Mouse (Mus musculus): ENCODE data around the gene Thsd7a. TPM values are rescaled to one million over a fixed set of nuclear protein-coding genes. Genes with fewer than 3 reads are reported as not detected.

Thsd7a gene
- total and polyA plus RNA-seq, 2 experiments = 0.13 to 0.37 TPM

- H3K36me3 ChIP-seq (ENCODE audit: control insufficient read depth, insufficient read depth, low read length) = no peaks in the 10 kb centered on the region
- H3K27me3 ChIP-seq (ENCODE audit: control insufficient read depth, insufficient read depth, low read length) = no peaks in the 10 kb centered on the region
- no peak for DNase-seq (ENCODE audit: extremely low read depth, low read depth, low spot score)
- no peaks in the 10 kb centered on the region for H3K79me2 ChIP-seq (ENCODE audit: control insufficient read depth, insufficient read depth, low read length)
- TF ChIP-seq POLR2A (IDR thresholded peaks at IDR 0.05; ENCODE audit: extremely low read depth, insufficient read depth, low read length) = no peak
- no peak for TF ChIP-seq CTCF (IDR thresholded peaks at IDR 0.05; ENCODE audit: low read depth, low read length)
- WGBS = 84% methylated on average over 8 of the region's 8 CpGs
- no peaks in the 10 kb centered on the region for H3K4me1 ChIP-seq (ENCODE audit: control insufficient read depth, insufficient read depth, low read length)
- no peak overlapping the region for H3K9ac ChIP-seq (ENCODE audit: low read depth, low read length)
- no peak overlapping the region for H3K27ac ChIP-seq (replicated peaks; ENCODE audit: insufficient read depth, low read depth, low read length)
- no peak overlapping the region for H3K4me3 ChIP-seq (ENCODE audit: insufficient read depth, low read depth, low read length)
These were observed 351.3 kb downstream of the Thsd7a start for GRCm38 (mm10) chr6:12397776-12398522.

- Histone ChIP-seq H3K27ac (replicated peaks; ENCODE audit: insufficient read depth, low read depth, low read length) (no peak overlapping the region), H3K79me2 (ENCODE audit: control insufficient read depth, insufficient read depth, low read length) (no peaks in the 10 kb centered on the region), H3K9ac (ENCODE audit: low read depth, low read length) (no peak overlapping the region), H3K4me3 (ENCODE audit: insufficient read depth, low read depth, low read length) (no peak overlapping the region), H3K4me1 (ENCODE audit: control insufficient read depth, insufficient read depth, low read length) (no peaks in the 10 kb centered on the region), H3K27me3 (ENCODE audit: control insufficient read depth, insufficient read depth, low read length) (no peaks in the 10 kb centered on the region), H3K36me3 (ENCODE audit: control insufficient read depth, insufficient read depth, low read length) (no peaks in the 10 kb centered on the region)
- DNase-seq (ENCODE audit: extremely low read depth, low read depth, low spot score) = no peak
- WGBS = 50% methylated on average over 2 of the region's 2 CpGs
- no peak for TF ChIP-seq POLR2A (IDR thresholded peaks at IDR 0.05; ENCODE audit: extremely low read depth, insufficient read depth, low read length)
- no peak for TF ChIP-seq CTCF (IDR thresholded peaks at IDR 0.05; ENCODE audit: low read depth, low read length)
These were observed 355.4 kb downstream of the Thsd7a start for GRCm38 (mm10) chr6:12393574-12394380.

- Histone ChIP-seq H3K4me3 (ENCODE audit: insufficient read depth, low read depth, low read length) (no peak overlapping the region), H3K79me2 (ENCODE audit: control insufficient read depth, insufficient read depth, low read length) (no peaks in the 10 kb centered on the region), H3K9ac (ENCODE audit: low read depth, low read length) (no peak overlapping the region), H3K36me3 (ENCODE audit: control insufficient read depth, insufficient read depth, low read length) (no peaks in the 10 kb centered on the region), H3K4me1 (ENCODE audit: control insufficient read depth, insufficient read depth, low read length) (no peaks in the 10 kb centered on the region), H3K27me3 (ENCODE audit: control insufficient read depth, insufficient read depth, low read length) (no peaks in the 10 kb centered on the region), H3K27ac (replicated peaks; ENCODE audit: insufficient read depth, low read depth, low read length) (no peak overlapping the region)
- WGBS = 90% methylated on average over 1 of the region's 1 CpGs
- TF ChIP-seq CTCF (IDR thresholded peaks at IDR 0.05; ENCODE audit: low read depth, low read length) (no peak), POLR2A (IDR thresholded peaks at IDR 0.05; ENCODE audit: extremely low read depth, insufficient read depth, low read length) (no peak)
- DNase-seq (ENCODE audit: extremely low read depth, low read depth, low spot score) = no peak
These were observed 362.5 kb downstream of the Thsd7a start for GRCm38 (mm10) chr6:12386731-12387130.

GRCm38 (mm10) chr6:12385591-12385990 lies 363.6 kb downstream of the Thsd7a start:
- Histone ChIP-seq H3K4me3 (ENCODE audit: insufficient read depth, low read depth, low read length) (no peak overlapping the region), H3K27ac (replicated peaks; ENCODE audit: insufficient read depth, low read depth, low read length) (no peak overlapping the region), H3K79me2 (ENCODE audit: control insufficient read depth, insufficient read depth, low read length) (no peaks in the 10 kb centered on the region), H3K27me3 (ENCODE audit: control insufficient read depth, insufficient read depth, low read length) (no peaks in the 10 kb centered on the region), H3K9ac (ENCODE audit: low read depth, low read length) (no peak overlapping the region), H3K36me3 (ENCODE audit: control insufficient read depth, insufficient read depth, low read length) (no peaks in the 10 kb centered on the region), H3K4me1 (ENCODE audit: control insufficient read depth, insufficient read depth, low read length) (no peaks in the 10 kb centered on the region)
- peak; percentile 19 for DNase-seq (ENCODE audit: extremely low read depth, low read depth, low spot score)
- TF ChIP-seq CTCF (IDR thresholded peaks at IDR 0.05; ENCODE audit: low read depth, low read length) = no peak
- no peak for TF ChIP-seq POLR2A (IDR thresholded peaks at IDR 0.05; ENCODE audit: extremely low read depth, insufficient read depth, low read length)
- WGBS = 62% methylated on average over 3 of the region's 3 CpGs

GRCm38 (mm10) chr6:12381136-12381778 lies 368.0 kb downstream of the Thsd7a start:
- 76% methylated on average over 6 of the region's 6 CpGs for WGBS
- peak; percentile 10 for DNase-seq (ENCODE audit: extremely low read depth, low read depth, low spot score)
- Histone ChIP-seq H3K9ac (ENCODE audit: low read depth, low read length) (no peak overlapping the region), H3K27me3 (ENCODE audit: control insufficient read depth, insufficient read depth, low read length) (no peaks in the 10 kb centered on the region), H3K4me3 (ENCODE audit: insufficient read depth, low read depth, low read length) (no peak overlapping the region), H3K36me3 (ENCODE audit: control insufficient read depth, insufficient read depth, low read length) (no peaks in the 10 kb centered on the region), H3K4me1 (ENCODE audit: control insufficient read depth, insufficient read depth, low read length) (no peaks in the 10 kb centered on the region), H3K79me2 (ENCODE audit: control insufficient read depth, insufficient read depth, low read length) (no peaks in the 10 kb centered on the region), H3K27ac (replicated peaks; ENCODE audit: insufficient read depth, low read depth, low read length) (no peak overlapping the region)
- TF ChIP-seq POLR2A (IDR thresholded peaks at IDR 0.05; ENCODE audit: extremely low read depth, insufficient read depth, low read length) = no peak
- TF ChIP-seq CTCF (IDR thresholded peaks at IDR 0.05; ENCODE audit: low read depth, low read length) = no peak
